Mouse (Mus musculus) frontal cortex, postnatal 10 days (tissue): Measurements from ENCODE around the gene Htatip2.

Source experiments
- DNase-seq, 2 experiments: peaks; one replicate each; pipeline ENCODE4 v3.0.0; 2022; ENCODE audit warnings: low spot score in 2 of 2, mixed read lengths in 1 of 2

The Htatip2 gene

GRCm38 (mm10) chr7:49786618-49787382 lies 27.9 kb downstream of the Htatip2 start:
- peak in 1 of 2 experiments; percentile 27 for DNase-seq

- no peak for DNase-seq
These were observed 28.4 kb downstream of the Htatip2 start for GRCm38 (mm10) chr7:49787383-49787645.

- DNase-seq: no peak
These were observed 35.4 kb downstream of the Htatip2 start for GRCm38 (mm10) chr7:49794304-49794703.

GRCm38 (mm10) chr7:49797171-49797570 lies 38.3 kb downstream of the Htatip2 start:
- DNase-seq: no peak

- no peak for DNase-seq
These were observed 44.6 kb downstream of the Htatip2 start for GRCm38 (mm10) chr7:49803511-49803910.

- no peak for DNase-seq
These were observed 45.8 kb downstream of the Htatip2 start for GRCm38 (mm10) chr7:49804638-49805165.

GRCm38 (mm10) chr7:49805618-49806017 lies 46.7 kb downstream of the Htatip2 start:
- DNase-seq: no peak

- no peak for DNase-seq
These were observed 48.3 kb downstream of the Htatip2 start for GRCm38 (mm10) chr7:49807093-49807682.

GRCm38 (mm10) chr7:49807846-49808622 lies 49.1 kb downstream of the Htatip2 start:
- DNase-seq: no peak

GRCm38 (mm10) chr7:49809100-49809499 lies 50.2 kb downstream of the Htatip2 start:
- no peak for DNase-seq

- DNase-seq: no peak
These were observed 50.6 kb downstream of the Htatip2 start for GRCm38 (mm10) chr7:49809562-49809961.

GRCm38 (mm10) chr7:49811346-49811745 lies 52.4 kb downstream of the Htatip2 start:
- DNase-seq: no peak

GRCm38 (mm10) chr7:49819393-49819792 lies 60.5 kb downstream of the Htatip2 start:
- DNase-seq: no peak

GRCm38 (mm10) chr7:49821370-49821769 lies 62.5 kb downstream of the Htatip2 start:
- DNase-seq: no peak

- no peak for DNase-seq
These were observed 63.1 kb downstream of the Htatip2 start for GRCm38 (mm10) chr7:49822028-49822427.
